Mouse (Mus musculus) adrenal gland, adult 2 months (tissue): ENCODE data around the gene Polg2. TPM values are rescaled to one million over a fixed set of nuclear protein-coding genes. Genes with fewer than 3 reads are reported as not detected.
"Not testable (repeated sequence)": the region's sequence is repeated elsewhere in the genome, so short reads cannot be mapped to it uniquely, and the experiment has no call there.

Experiments
- DNase-seq: peaks from one replicate; pipeline ENCODE4 v3.0.0; 2021
- long read RNA-seq: library from polyadenylated mRNA; stranded (forward); transcript quantifications from one replicate; pipeline ENCODE4 v2.0.0, GENCODE M21; 2021
- polyA plus RNA-seq: library from polyadenylated mRNA; depleted of rRNA; stranded (reverse); fragments of >200 nt; gene quantifications from 2 replicates; pipeline ENCODE4 v1.2.3, GENCODE M21; 2012; rRNA removed
- total RNA-seq, 2 experiments: library from RNA; stranded (reverse); gene quantifications; 2 replicates each; pipeline ENCODE4 v1.2.3; 2021

Gene Polg2
- total RNA-seq (1 to 10 TPM; 3.3 to 6.2 TPM), polyA plus RNA-seq (6.0 and 8.1 TPM in 2 replicates)
- long read RNA-seq, partial matches to known transcripts: 1 of 5 reads
- long read RNA-seq, other reads (novel, unspliced or antisense): 2 of 5 reads

GRCm38 (mm10) chr11:106779388-106780088, at the start of gene Polg2:
Polg2 (minus strand) TSS chr11:106779537.
- DNase-seq: peak; percentile 95

GRCm38 (mm10) chr11:106828079-106828478, 48.7 kb upstream of the Polg2 start:
- no peak for DNase-seq

- no peak for DNase-seq
These were observed 45.1 kb upstream of the Polg2 start for GRCm38 (mm10) chr11:106824403-106824802.

GRCm38 (mm10) chr11:106823741-106824140, 44.4 kb upstream of the Polg2 start:
- no peak for DNase-seq

- DNase-seq: no peak
These were observed 43.6 kb upstream of the Polg2 start for GRCm38 (mm10) chr11:106822911-106823310.

GRCm38 (mm10) chr11:106822491-106822890, 43.2 kb upstream of the Polg2 start:
- DNase-seq: no peak

- no peak for DNase-seq
These were observed 42.1 kb upstream of the Polg2 start for GRCm38 (mm10) chr11:106821397-106821796.

GRCm38 (mm10) chr11:106820972-106821371, 41.6 kb upstream of the Polg2 start:
- peak; percentile 64 for DNase-seq

- no peak for DNase-seq
These were observed 40.9 kb upstream of the Polg2 start for GRCm38 (mm10) chr11:106820252-106820651.

GRCm38 (mm10) chr11:106819595-106819994, 40.3 kb upstream of the Polg2 start:
- DNase-seq: no peak

GRCm38 (mm10) chr11:106818341-106818740, 39.0 kb upstream of the Polg2 start:
- DNase-seq: peak; percentile 22

GRCm38 (mm10) chr11:106817808-106818207, 38.5 kb upstream of the Polg2 start:
- DNase-seq: no peak

GRCm38 (mm10) chr11:106817156-106817555, 37.8 kb upstream of the Polg2 start:
- DNase-seq: no peak

- no peak for DNase-seq
These were observed 37.0 kb upstream of the Polg2 start for GRCm38 (mm10) chr11:106816316-106816715.

GRCm38 (mm10) chr11:106815761-106816160, 36.4 kb upstream of the Polg2 start:
- no peak for DNase-seq

GRCm38 (mm10) chr11:106815331-106815730, 36.0 kb upstream of the Polg2 start:
- no peak for DNase-seq

GRCm38 (mm10) chr11:106814601-106815320, 35.4 kb upstream of the Polg2 start:
- no peak for DNase-seq

- DNase-seq: no peak
These were observed 33.2 kb upstream of the Polg2 start for GRCm38 (mm10) chr11:106812410-106813136.

GRCm38 (mm10) chr11:106807442-106807841, 28.1 kb upstream of the Polg2 start:
- DNase-seq: not testable (repeated sequence)

- DNase-seq: no peak
These were observed 22.8 kb upstream of the Polg2 start for GRCm38 (mm10) chr11:106802069-106802627.

- DNase-seq: no peak
These were observed 16.3 kb upstream of the Polg2 start for GRCm38 (mm10) chr11:106795679-106796078.

GRCm38 (mm10) chr11:106793846-106794245, 14.5 kb upstream of the Polg2 start:
- no peak for DNase-seq
